Mouse (Mus musculus) 3T3-L1 (cell line): ENCODE data around the gene Npnt.

Experiments used
- DNase-seq: peaks from one replicate; pipeline ENCODE4 v3.0.0-alpha.2; 2015; ENCODE audit warnings: low read depth, low spot score

Gene Npnt

DNA sequence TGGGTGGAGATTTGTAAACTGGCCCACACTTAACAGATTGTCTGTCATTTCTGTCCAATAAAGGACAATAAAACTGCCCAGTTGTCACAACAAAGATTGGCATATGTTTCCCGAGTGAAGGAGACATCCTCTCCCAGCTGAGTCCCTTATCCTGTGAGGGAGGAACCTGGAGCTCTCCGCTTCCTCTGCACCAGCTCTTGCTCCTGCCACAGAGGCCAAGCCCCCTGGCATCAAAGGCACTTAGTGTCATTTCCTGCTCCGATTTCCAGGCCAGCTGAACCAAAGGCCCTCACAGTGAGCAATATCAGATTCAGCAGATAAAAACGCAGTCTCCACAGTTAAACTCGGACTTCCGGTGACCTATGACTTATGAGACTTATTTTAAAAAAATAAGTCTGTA, 93.4 kb downstream of the Npnt start:
- no peak for DNase-seq

DNA sequence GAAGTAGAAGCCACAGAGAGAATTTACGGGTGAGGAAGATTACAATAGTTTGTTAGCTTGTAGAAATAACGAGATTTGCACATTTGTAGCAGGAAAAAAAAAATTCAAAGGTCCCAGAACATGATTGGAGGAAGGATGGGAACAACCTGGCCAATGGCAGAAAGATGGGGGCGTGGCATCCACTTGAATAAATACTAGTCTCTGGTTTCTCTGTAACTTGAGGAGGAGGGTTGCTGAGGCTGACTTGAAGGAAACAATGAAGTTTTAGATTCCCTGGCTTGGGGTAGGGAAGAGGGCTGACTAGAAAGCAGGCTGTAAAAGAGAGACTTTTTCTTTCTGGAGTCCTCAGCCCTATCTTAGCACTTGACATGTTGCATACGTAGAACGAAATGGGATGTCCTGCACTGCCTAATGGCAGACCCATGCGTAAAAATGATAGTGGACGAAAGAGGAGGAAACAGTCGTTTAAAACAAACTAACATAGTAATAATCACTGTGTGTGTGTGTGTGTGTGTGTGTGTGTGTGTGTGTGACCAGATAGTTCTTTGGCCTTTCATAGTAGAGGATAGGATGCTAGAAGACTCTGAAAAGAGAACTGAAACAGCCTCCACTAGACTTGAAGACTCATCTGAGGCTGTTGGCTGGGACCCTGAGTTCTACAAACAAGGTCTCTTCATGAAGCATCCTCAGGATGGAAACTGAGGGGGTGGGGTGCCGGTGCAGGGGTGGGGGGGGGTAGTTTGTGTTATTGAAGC, 94.5 kb downstream of the Npnt start:
- DNase-seq = peak; percentile 69

DNA sequence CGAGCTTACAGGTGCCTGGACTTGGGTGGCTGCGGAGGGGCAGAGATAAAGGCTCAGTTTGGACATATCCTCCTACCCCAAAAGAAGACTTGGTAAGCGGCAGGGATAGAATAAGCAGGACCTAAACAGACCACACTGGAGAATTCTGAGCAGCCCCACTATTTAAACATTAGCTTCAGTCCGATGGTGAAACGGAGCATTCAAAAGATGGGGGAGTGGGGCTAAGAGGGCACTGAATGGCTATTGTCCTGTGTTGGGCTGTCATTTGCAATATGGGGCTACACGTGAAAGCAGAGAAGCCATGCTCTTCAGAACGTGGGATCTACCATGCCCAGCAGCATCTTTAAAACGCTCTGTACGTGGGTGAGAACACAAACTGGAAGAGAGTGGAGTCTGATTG, 95.8 kb downstream of the Npnt start:
- no peak for DNase-seq

DNA sequence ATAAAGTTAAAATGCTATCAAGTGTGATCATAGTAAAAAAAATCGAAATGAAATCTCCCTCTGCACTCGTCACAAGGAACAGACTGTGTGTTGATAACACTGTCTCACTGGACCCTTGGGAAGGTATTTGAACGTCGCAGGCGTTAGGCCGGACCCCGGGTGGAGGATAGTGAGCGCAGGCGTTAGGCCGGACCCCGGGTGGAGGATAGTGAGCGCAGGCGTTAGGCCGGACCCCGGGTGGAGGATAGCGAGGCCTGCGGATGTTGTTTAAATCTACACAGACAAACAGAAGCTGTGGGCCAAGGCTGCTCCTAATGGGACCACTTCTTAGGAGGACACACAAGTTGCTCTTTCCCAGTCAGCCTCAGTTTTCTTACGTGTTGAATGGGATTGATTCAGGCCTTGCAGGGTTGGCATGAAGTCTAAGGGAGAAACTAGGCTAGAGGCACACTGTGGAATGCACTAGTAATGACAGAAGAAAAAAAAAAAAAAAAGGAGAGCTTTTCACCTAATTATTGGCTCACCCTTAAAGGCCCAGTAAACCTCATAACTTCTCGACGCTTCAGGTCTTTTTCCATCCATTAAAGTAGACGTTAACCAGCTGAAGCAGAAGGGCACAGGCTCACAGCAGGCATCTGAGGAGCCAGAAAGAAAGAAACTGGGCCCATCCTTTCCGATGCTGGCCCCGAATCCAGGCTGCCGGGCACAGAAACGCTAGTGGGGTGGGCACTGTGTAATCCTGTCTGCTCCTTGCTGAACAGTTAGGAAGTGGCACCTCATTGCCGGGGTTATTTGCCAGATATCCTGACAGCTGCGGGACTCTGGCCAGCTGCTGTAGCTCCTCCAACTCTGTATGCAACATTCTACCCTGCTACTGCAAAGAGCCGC, 98.0 kb downstream of the Npnt start:
- DNase-seq = no peak

DNA sequence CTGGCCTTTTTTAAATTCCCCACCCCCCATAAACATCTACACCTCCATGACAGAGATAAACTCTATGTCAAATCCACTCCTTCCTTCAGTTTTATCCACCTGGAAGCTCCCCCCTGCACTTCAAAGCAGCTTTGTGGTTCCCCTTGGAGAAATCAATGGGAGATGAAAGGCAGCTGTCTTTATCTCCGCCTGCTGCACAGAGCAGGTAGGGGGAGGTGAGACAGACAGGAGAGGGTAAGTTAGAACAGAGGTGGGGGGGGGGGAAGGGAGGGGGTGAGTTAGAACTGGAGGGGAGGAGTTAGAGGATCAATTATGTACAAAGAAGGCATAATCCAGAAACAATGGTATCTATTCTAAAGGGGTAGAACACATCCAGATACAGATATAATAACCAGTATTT, 98.7 kb downstream of the Npnt start:
- no peak for DNase-seq

DNA sequence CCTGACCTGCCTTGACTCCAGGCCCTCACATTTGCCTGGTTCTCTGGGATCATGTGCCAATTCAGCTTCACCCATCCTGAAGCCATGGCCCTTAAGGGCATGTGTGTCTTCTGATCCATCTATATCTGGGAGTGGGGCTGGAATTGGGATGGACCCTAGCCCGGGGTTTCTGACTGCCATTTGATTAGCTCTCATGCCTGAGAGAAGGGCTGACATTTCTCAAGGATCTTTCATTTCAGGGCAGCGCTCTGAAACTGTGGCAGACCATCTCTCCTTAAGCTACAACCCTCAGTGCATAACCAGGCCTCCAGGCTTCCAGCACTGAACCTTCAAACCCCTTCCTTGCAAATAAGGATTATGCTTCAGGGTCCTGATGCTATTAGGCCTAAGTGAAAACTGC, 99.7 kb downstream of the Npnt start:
- DNase-seq = no peak

DNA sequence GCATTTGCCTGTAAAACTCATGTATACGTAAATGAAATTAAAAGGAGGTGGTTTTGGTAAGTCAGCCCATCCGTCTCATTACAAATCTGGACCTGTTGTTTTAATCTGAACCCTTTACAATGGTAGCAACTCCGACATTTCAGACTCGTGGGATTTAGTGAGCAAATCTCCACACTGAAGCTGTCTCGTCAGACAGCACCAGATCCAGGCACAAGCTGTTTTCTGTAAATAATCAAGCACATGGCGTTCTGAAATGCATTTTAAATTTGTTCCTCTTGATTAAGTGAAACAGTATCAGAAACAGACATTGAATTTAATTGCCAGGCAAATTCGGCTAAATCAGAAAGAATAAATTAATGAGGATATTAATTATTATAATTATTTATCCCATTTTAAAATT, 100.4 kb downstream of the Npnt start:
- DNase-seq = no peak

DNA sequence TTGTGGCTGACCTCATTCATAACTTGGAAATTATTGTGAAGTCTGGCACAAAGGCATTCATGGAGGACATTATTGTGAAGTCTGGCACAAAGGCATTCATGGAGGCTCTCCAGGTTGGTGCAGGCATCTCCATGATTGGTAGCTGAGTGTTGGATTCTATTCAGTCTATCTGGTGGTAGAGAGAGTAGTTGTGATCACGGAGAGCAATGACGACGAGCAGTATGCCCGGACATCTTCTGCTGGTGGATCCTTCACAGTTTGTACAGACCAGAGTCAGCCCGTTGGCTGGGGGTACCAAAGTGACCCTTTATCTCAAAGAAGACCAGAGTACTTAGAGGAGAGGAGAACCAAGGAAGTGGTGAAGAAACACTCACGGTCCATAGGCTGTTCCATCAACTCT, 107.4 kb downstream of the Npnt start:
- DNase-seq = no peak

DNA sequence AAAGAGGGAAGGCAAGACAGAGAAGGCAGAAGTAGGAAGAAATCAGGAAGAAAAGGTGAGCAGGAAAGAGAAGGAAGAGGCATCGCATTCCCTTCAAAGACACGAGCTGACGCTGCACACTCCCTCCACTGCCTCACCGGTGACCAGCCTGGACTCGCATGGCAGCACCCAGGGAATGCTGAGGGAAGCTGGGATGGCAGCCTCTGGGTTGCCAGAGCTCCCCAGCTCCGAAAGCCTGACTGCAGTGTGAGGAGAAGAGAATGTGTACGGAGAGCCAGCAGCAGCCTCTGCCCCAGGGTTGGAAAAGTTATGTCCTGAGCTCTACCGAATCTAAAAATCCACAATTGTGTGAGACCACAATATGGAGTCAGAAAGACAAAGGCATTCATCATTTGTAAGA, 110.6 kb downstream of the Npnt start:
- DNase-seq = no peak

DNA sequence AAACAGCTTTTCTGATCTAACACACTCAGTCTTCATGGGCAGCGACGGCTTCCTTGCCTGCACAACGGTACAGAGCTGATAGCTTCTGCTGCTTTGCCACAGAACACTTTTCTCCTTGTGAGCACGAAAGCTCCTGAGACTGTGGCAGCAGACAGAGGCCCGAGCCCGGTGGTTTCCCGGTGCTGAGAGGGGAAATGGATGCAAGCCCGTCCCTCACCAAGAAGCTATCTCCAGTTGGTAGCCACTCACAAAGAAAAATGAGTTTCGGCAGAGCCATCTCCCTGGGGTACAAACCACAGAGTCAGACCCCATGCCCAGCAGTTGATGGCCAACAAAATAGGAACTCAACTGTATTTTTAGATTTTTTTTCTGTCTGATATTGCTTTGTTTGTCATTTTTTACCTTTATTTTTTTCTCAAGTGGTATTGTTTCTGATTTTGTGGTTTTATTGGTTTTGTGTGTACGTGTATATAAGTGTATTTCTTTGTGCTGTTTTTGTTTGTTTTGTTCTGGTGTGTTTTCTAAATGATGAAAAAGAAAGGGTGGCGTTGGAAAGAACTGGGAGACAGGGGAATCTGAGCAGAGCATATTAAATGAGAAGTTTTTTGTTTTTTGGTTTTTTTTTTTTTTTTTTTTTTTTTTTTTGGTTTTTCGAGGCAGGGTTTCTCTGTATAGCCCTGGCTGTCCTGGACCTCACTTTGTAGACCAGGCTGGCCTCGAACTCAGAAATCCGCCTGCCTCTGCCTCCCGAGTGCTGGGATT, 111.3 kb downstream of the Npnt start:
- DNase-seq = no peak

DNA sequence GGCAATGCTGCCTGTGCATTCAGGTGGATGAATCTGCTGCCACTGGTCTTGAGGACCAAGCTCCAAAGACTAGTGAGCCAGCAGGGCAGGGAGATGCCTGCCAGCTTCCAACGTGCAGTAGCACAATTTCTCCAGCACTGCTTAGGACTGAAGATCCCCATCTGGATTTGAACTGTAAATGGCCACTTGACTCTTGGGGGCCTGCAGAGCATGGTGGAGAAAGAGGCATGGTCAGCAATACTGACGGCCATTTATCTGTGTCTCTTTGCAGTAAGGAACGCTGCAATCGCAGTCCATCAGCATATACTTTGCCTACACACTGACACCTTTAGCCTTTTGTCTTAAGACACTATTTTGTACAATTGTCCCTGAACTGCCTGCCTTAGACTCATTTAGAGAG, 113.0 kb downstream of the Npnt start:
- DNase-seq = no peak

DNA sequence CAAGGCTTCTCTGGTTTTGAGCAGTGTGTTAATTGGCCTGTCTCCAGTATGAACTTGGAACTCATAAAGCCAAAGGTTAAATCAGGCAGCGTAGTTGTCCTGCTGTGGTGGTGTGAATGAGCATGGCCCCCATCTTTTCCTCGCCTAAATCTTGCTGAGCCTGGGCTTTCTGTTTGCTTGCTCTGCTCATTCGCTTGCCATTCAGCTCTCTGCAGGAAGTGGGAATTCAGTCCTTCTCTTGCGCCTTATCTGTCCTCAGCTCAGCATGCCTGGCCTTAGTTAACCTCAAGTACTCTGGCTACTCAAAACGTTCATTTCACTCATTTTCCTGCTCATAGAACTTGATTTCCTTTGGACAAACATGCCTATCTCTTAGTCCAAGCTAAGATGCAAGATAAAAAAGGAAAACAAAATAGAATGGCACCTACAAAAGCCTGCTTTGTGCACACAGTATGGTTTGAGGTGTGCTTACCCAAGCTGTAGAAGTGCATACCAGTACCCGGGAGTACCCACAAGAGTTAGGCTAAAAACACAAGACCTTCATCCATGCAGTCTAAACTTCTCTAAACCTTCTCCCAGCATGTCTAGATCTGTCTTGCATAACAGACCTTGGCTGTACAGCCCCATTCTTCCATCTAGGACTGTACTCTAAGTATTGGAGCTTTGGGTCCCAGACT, 114.8 kb downstream of the Npnt start:
- no peak for DNase-seq
